Mouse (Mus musculus) macrophage (primary cell): Measurements from ENCODE around the gene Fcgr1. TPM values are rescaled to one million over a fixed set of nuclear protein-coding genes. Genes with fewer than 3 reads are reported as not detected.
A peak's percentile ranks its signal among the peaks of the same experiment; 100 is the strongest.
"Not testable (repeated sequence)": the region's sequence is repeated elsewhere in the genome, so short reads cannot be mapped to it uniquely, and the experiment has no call there.

ENCODE experiments used
- H3K27ac ChIP-seq: fragments of 350-480 bp; formaldehyde crosslinking; 2 replicates; pipeline ENCODE4 v1.9.0; 2021
- H3K36me3 ChIP-seq: fragments of 350-480 bp; formaldehyde crosslinking; 2 replicates; pipeline ENCODE4 v1.9.0; 2021; ENCODE audit errors: inconsistent target
- H3K4me3 ChIP-seq: fragments of 350-480 bp; formaldehyde crosslinking; 2 replicates; pipeline ENCODE4 v1.9.0; 2021; ENCODE audit errors: inconsistent target
- H3K79me2 ChIP-seq: fragments of 350-480 bp; formaldehyde crosslinking; 2 replicates; pipeline ENCODE4 v1.9.0; 2021; ENCODE audit errors: inconsistent target
- WGBS: methylation state at CpG from one replicate; pipeline ENCODE4 v1.1.7; 2026; ENCODE audit warnings: inconsistent platforms; ENCODE audit not compliant: missing documents; 5-methylcytosine and 5-hydroxymethylcytosine counted together
- polyA plus RNA-seq: library from polyadenylated mRNA; stranded (reverse); fragments of 250-400 nt; gene quantifications from 3 replicates; pipeline ENCODE4 v1.2.4, GENCODE M21; 2018; ENCODE audit warnings: inconsistent platforms

The Fcgr1 gene
- polyA plus RNA-seq, 1 experiment from 2014 or later = 189 TPM

GRCm38 (mm10) chr3:96255926-96256593 lies 37.7 kb downstream of the Fcgr1 start:
- no peaks in the 10 kb centered on the region for H3K79me2 ChIP-seq
- no peaks in the 10 kb centered on the region for H3K36me3 ChIP-seq
- 37% methylated on average over 5 of the region's 5 CpGs for WGBS
- H3K4me3 ChIP-seq = no peak overlapping the region
- H3K27ac ChIP-seq = peak overlapping the region; percentile 36

GRCm38 (mm10) chr3:96254683-96255355 lies 39.0 kb downstream of the Fcgr1 start:
- Histone ChIP-seq H3K79me2 (no peaks in the 10 kb centered on the region), H3K4me3 (no peak overlapping the region), H3K27ac (no peak overlapping the region), H3K36me3 (no peaks in the 10 kb centered on the region)
- 94% methylated on average over 8 of the region's 10 CpGs for WGBS

GRCm38 (mm10) chr3:96251787-96252186 lies 42.0 kb downstream of the Fcgr1 start:
- Histone ChIP-seq H3K79me2 (peaks cover 21% of the 10 kb centered on the region; the same call in 1 of the 2 replicates), H3K36me3 (no peaks in the 10 kb centered on the region), H3K27ac (peak overlapping the region; percentile 89), H3K4me3 (peak overlapping the region; percentile 2; the same call in 1 of the 2 replicates)
- 22% methylated on average over 3 of the region's 3 CpGs for whole genome bisulfite sequencing

- WGBS = 92% methylated on average over 3 of the region's 3 CpGs
- peaks cover 21% of the 10 kb centered on the region; the same call in 1 of the 2 replicates for H3K79me2 ChIP-seq
- H3K4me3 ChIP-seq = no peak overlapping the region
- H3K36me3 ChIP-seq = no peaks in the 10 kb centered on the region
- peak overlapping the region; percentile 89 for H3K27ac ChIP-seq
Observed at GRCm38 (mm10) chr3:96250890-96251289, 42.9 kb downstream of the Fcgr1 start.

GRCm38 (mm10) chr3:96249034-96249345 lies 44.8 kb downstream of the Fcgr1 start:
- Histone ChIP-seq H3K27ac (0 out of 2 replicates have a peak overlapping the region, but pooled peaks have one; percentile 62), H3K4me3 (peak overlapping the region; percentile 50; the same call in 1 of the 2 replicates), H3K79me2 (peaks cover 21% of the 10 kb centered on the region; the same call in 1 of the 2 replicates), H3K36me3 (no peaks in the 10 kb centered on the region)
- 100% methylated on average over 3 of the region's 4 CpGs for WGBS

- peak overlapping the region; percentile 50 for H3K4me3 ChIP-seq
- 73% methylated on average over 6 of the region's 6 CpGs for WGBS
- H3K27ac ChIP-seq = peak overlapping the region; percentile 62
- H3K36me3 ChIP-seq = no peaks in the 10 kb centered on the region
- peaks cover 21% of the 10 kb centered on the region; the same call in 1 of the 2 replicates for H3K79me2 ChIP-seq
Observed at GRCm38 (mm10) chr3:96248141-96249033, 45.4 kb downstream of the Fcgr1 start.

GRCm38 (mm10) chr3:96247356-96248140 lies 46.2 kb downstream of the Fcgr1 start:
- Histone ChIP-seq H3K36me3 (no peaks in the 10 kb centered on the region), H3K27ac (peak overlapping the region; percentile 62), H3K4me3 (peak overlapping the region; percentile 50), H3K79me2 (peaks cover 21% of the 10 kb centered on the region; the same call in 1 of the 2 replicates)
- 28% methylated on average over 11 of the region's 11 CpGs for WGBS

- H3K36me3 ChIP-seq = not testable (repeated sequence)
- WGBS = no CpG with 5 or more reads among the region's 47 CpGs
- peak within 1 kb of the TSS; percentile 62 for H3K27ac ChIP-seq
- peaks cover 21% of the 10 kb centered on the region; the same call in 1 of the 2 replicates for H3K79me2 ChIP-seq
- peak within 1 kb of the TSS; percentile 50 for H3K4me3 ChIP-seq
Observed at GRCm38 (mm10) chr3:96246427-96246856, 47.3 kb downstream of the Fcgr1 start, which contains the start of gene Hist2h3c1. Gene Hist2h3c1, plus strand, starts transcription at chr3:96246685.

- no CpG with 5 or more reads among the region's 21 CpGs for WGBS
- H3K27ac ChIP-seq = peak overlapping the region; percentile 58
- peak overlapping the region; percentile 23; the same call in 1 of the 2 replicates for H3K4me3 ChIP-seq
- H3K79me2 ChIP-seq = peaks cover 21% of the 10 kb centered on the region; the same call in 1 of the 2 replicates
- H3K36me3 ChIP-seq = not testable (repeated sequence)
Observed at GRCm38 (mm10) chr3:96246018-96246417, 47.8 kb downstream of the Fcgr1 start.

GRCm38 (mm10) chr3:96245003-96245886 lies 48.5 kb downstream of the Fcgr1 start, which contains the start of gene Hist2h2aa1:
Gene Hist2h2aa1, plus strand, starts transcription at chr3:96245497.
- 0% methylated on average over 8 of the region's 88 CpGs for WGBS
- not testable (repeated sequence) for H3K36me3 ChIP-seq
- H3K4me3 ChIP-seq = peak within 1 kb of the TSS; percentile 54
- H3K27ac ChIP-seq = peak within 1 kb of the TSS; percentile 99
- peaks cover 21% of the 10 kb centered on the region; the same call in 1 of the 2 replicates for H3K79me2 ChIP-seq

GRCm38 (mm10) chr3:96243921-96244572 lies 49.7 kb downstream of the Fcgr1 start:
- peaks cover 19% of the 10 kb centered on the region; the same call in 1 of the 2 replicates for H3K79me2 ChIP-seq
- H3K36me3 ChIP-seq = no peaks in the 10 kb centered on the region
- H3K27ac ChIP-seq = peak overlapping the region; percentile 99
- WGBS = 82% methylated on average over 4 of the region's 7 CpGs
- H3K4me3 ChIP-seq = peak overlapping the region; percentile 54; the same call in 1 of the 2 replicates

- H3K79me2 ChIP-seq = no peaks in the 10 kb centered on the region; the same call in 1 of the 2 replicates
- 89% methylated on average over 9 of the region's 9 CpGs for WGBS
- H3K27ac ChIP-seq = peak overlapping the region; percentile 76
- H3K36me3 ChIP-seq = no peaks in the 10 kb centered on the region
- no peak overlapping the region for H3K4me3 ChIP-seq
Observed at GRCm38 (mm10) chr3:96240799-96241197, 53.0 kb downstream of the Fcgr1 start.
